Mouse (Mus musculus): ENCODE measurements around the gene Rps11.

DNA sequence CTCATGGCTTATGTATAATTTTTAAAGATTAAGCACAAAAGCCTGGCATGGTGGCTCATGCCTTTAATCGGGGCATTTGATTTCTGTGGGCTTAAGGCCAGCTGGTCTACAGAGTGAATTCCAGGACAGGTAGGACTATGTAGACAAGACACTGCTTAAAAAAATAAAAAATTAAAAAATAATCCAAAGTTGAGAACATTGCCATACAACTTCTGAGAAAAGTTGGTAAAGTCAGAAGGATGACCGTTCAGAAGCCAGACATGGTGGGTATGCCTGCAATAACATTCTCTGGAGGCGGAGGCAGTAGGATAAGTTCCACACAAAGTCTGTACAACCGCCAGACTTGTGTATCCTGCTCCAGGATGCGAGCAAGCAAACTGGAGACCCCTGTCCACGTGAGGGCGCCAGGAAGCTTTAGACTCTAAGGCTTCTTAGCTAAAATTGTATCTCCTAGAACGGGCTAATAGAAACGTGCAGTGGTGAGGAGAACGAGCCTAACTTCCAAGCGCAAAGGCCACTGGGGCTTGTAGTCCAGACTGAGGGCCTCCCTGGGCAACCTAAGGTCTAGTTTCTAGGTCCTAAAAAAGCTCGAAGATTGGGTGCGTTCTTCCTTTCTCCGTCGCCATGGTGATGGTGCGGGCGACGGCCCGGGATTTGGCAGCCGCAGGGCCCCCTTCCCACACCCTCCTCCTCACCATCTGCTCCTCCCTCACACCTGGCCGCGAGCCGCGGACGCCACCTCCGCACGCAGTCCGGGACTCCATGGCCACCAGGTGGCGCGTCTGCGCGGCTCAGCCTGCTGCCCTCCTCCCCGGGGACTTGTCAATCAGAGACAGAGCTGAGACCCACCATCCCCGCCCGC lies 37.6 kb upstream of the Rps11 start:
- TF ChIP-seq CTCF (IDR thresholded peaks at IDR 0.05) (peak; percentile 81), EP300 (IDR thresholded peaks at IDR 0.05; ENCODE audit: insufficient read depth, low read depth, low read length) (0 out of 2 replicates have a peak, but pooled peaks have one; percentile 43)
